Mouse (Mus musculus) heart, adult 2 months (tissue): ENCODE measurements at regions not wholly inside any gene's neighbourhood (a gene's known extent, or its start where the extent isn't known, plus 50 kb on each side); places are given as distances from the start of the nearest gene placed in this dataset.

Source experiments
- CTCF ChIP-seq: fragments of 200-600 bp; IDR thresholded peaks from 2 replicates; pipeline ENCODE4 v1.8.1; 2022; ENCODE audit warnings: antibody characterized with exemption, mild to moderate bottlenecking, moderate library complexity
- POLR2A ChIP-seq: fragments of 200-500 bp; IDR thresholded peaks from 2 replicates; pipeline ENCODE4 v1.6.1; 2011; ENCODE audit warnings: mild to moderate bottlenecking, low read depth, low read length, control low read depth; ENCODE audit not compliant: insufficient read depth

GRCm38 (mm10) chr9:115456638-115457037 is 146.4 kb upstream of the Stt3b start:
- TF ChIP-seq CTCF (no peak), POLR2A (no peak)
